Mouse (Mus musculus) ES-E14 (cell line): ENCODE data around the gene Clybl. TPM values are rescaled to one million over a fixed set of nuclear protein-coding genes. Genes with fewer than 3 reads are reported as not detected.

ENCODE experiments used
- DNase-seq: peaks from one replicate; pipeline ENCODE4 v3.0.0-alpha.2; 2013; ENCODE audit warnings: low read depth, low spot score
- H3K27ac ChIP-seq: 2 replicates; pipeline ENCODE4 v1.5.1; 2012; ENCODE audit warnings: low read depth, mild to moderate bottlenecking, low read length, moderate library complexity, mixed read lengths; ENCODE audit not compliant: poor library complexity, insufficient read depth, severe bottlenecking
- H3K36me3 ChIP-seq: 2 replicates; pipeline ENCODE4 v1.6.1; 2012; ENCODE audit warnings: mild to moderate bottlenecking, low read length, moderate library complexity, mixed read lengths; ENCODE audit not compliant: control insufficient read depth, poor library complexity, insufficient read depth, severe bottlenecking
- H3K4me1 ChIP-seq, 2 experiments: fragments of 150-350 bp in 1 of 2; sonication (generic) in 1 of 2; 2 replicates each; pipeline ENCODE4 v1.6.1; 2012; ENCODE audit warnings: low read length in 2 of 2, mild to moderate bottlenecking in 1 of 2, mixed read lengths in 1 of 2; ENCODE audit not compliant: control insufficient read depth in 2 of 2, insufficient read depth in 2 of 2, poor library complexity in 1 of 2
- H3K4me3 ChIP-seq, 2 experiments: fragments of 150-350 bp in 1 of 2; sonication (generic) in 1 of 2; 2 replicates each; pipeline ENCODE4 v1.5.1; 2012; ENCODE audit warnings: low read length in 2 of 2, low read depth in 1 of 2, mild to moderate bottlenecking in 1 of 2, mixed read lengths in 1 of 2; ENCODE audit not compliant: insufficient read depth in 1 of 2, poor library complexity in 1 of 2, severe bottlenecking in 1 of 2
- H3K9ac ChIP-seq: 2 replicates; pipeline ENCODE4 v1.6.1; 2012; ENCODE audit warnings: low read depth, mild to moderate bottlenecking, low read length, mixed read lengths; ENCODE audit not compliant: poor library complexity, insufficient read depth, severe bottlenecking
- H3K9me3 ChIP-seq: fragments of 150-350 bp; sonication (generic); 2 replicates; pipeline ENCODE4 v1.6.1; 2012; ENCODE audit warnings: low read depth, mild to moderate bottlenecking, low read length; ENCODE audit not compliant: control insufficient read depth, insufficient read depth
- CHD2 ChIP-seq: IDR thresholded peaks from 2 replicates; pipeline ENCODE4 v1.6.1; 2014; ENCODE audit warnings: mild to moderate bottlenecking, low read depth, low read length, inconsistent platforms
- HCFC1 ChIP-seq: IDR thresholded peaks from 2 replicates; pipeline ENCODE4 v1.6.1; 2012; ENCODE audit warnings: low read length, inconsistent platforms, borderline replicate concordance; ENCODE audit not compliant: insufficient read depth
- MAFK ChIP-seq: IDR thresholded peaks from 2 replicates; pipeline ENCODE4 v1.6.1; 2014; ENCODE audit warnings: mild to moderate bottlenecking, low read depth, low read length, inconsistent platforms; ENCODE audit not compliant: insufficient read depth
- ZC3H11A ChIP-seq: IDR thresholded peaks from 2 replicates; pipeline ENCODE4 v1.6.1; 2012; ENCODE audit warnings: low read depth, mild to moderate bottlenecking, inconsistent platforms, low read length, borderline replicate concordance
- ZNF384 ChIP-seq: IDR thresholded peaks from 2 replicates; pipeline ENCODE4 v1.6.1; 2012; ENCODE audit warnings: low read depth, low read length, inconsistent platforms
- in situ Hi-C, 2 experiments: fragments of 600-800 bp; cut with MboI; formaldehyde crosslinking; loops; one replicate each; pipeline ENCODE4 v1.15.1; 2025; ENCODE audit warnings: low sequenced_read_pairs in 2 of 2, inconsistent platforms in 1 of 2; ENCODE audit not compliant: unreplicated experiment in 2 of 2
- total RNA-seq: library from RNA; depleted of rRNA; stranded (reverse); fragments of 300-350 nt; gene quantifications from 2 replicates; pipeline ENCODE4 v1.2.3, GENCODE M21; 2012

The Clybl gene
- total RNA-seq, 1 experiment = 2.6 TPM

DNA sequence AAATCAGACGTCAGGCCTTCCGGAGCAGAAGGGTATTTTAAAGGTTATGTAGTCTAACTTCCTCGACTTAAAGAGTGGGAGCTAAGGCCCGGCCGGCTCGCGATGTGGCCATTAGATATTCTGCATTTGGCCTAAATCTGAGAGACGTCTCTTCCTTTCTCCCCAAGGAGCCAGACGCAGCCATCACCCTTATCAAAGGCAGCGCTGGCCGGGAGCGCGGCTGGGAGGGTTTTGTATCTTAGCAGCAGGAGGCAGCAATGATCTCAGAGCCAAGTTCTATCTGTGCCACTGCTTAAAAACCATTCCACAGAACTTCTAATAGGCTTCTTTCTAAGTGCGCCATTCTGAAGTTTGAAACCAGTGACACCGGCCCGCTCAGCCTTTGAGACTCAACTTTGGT lies 2.2 kb upstream of the Clybl start:
- Histone ChIP-seq H3K9ac (no peak overlapping the region), H3K4me1 (peaks cover 6 to 9% of the 10 kb centered on the region in 2 experiments; a peak in 3 of 4 replicates), H3K4me3 (no peak overlapping the region), H3K9me3 (no peaks in the 10 kb centered on the region), H3K36me3 (no peaks in the 10 kb centered on the region), H3K27ac (no peak overlapping the region)
- DNase-seq = no peak
- in situ Hi-C loops = no loop called here
- TF ChIP-seq CHD2 (no peak), ZNF384 (no peak), ZC3H11A (no peak), HCFC1 (no peak), MAFK (no peak)

- peak overlapping the region; percentile 72 for H3K9ac ChIP-seq
- TF ChIP-seq ZC3H11A = no peak
- no peak for TF ChIP-seq MAFK
- TF ChIP-seq HCFC1 = peak; percentile 20; the same call in 1 of the 2 replicates
- no peak for TF ChIP-seq ZNF384
- TF ChIP-seq CHD2 = no peak
- peaks cover 6 to 8% of the 10 kb centered on the region in 2 experiments; a peak in 3 of 4 replicates for H3K4me1 ChIP-seq
- H3K36me3 ChIP-seq = no peaks in the 10 kb centered on the region
- H3K9me3 ChIP-seq = no peaks in the 10 kb centered on the region
- peak overlapping the region; percentile 74 to 98 for H3K4me3 ChIP-seq
- in situ Hi-C loops = no loop called here
- no peak for DNase-seq
- H3K27ac ChIP-seq = no peak overlapping the region
These were observed 282 bp downstream of the Clybl start for GRCm38 (mm10) chr14:122181815-122182157.

- TF ChIP-seq ZNF384 (no peak), ZC3H11A (no peak), MAFK (no peak), CHD2 (no peak), HCFC1 (no peak)
- H3K27ac ChIP-seq = no peak overlapping the region
- H3K4me1 ChIP-seq = peaks cover 6 to 8% of the 10 kb centered on the region in 2 experiments; a peak in 3 of 4 replicates
- no peaks in the 10 kb centered on the region for H3K36me3 ChIP-seq
- in situ Hi-C loops = no loop called here
- no peaks in the 10 kb centered on the region for H3K9me3 ChIP-seq
- H3K4me3 ChIP-seq = peak overlapping the region; percentile 8 to 98
- H3K9ac ChIP-seq = no peak overlapping the region
- no peak for DNase-seq
These were observed 716 bp downstream of the Clybl start for GRCm38 (mm10) chr14:122182220-122182619.

DNA sequence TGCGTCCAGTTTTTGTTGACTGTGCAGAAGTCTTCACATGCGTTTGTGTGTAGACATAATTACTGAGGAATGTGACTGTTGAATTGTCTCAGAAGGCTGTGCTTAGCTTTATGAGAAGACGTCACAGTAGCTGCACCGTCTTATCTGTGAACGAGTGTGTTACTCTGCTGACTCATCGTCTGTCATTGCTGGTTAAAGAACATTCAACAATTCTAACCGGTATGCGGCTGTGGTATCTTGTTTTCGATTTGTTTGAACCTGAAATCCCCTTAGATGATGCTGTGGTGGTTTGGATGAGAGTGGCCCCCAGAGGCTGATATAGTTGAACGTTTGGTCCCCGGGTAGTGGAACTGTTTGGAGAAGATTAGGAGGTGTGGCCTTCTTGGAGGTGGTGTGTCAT lies 2.5 kb downstream of the Clybl start:
- H3K36me3 ChIP-seq = no peaks in the 10 kb centered on the region
- H3K4me1 ChIP-seq = peaks cover 6 to 8% of the 10 kb centered on the region in 2 experiments; a peak in 3 of 4 replicates
- TF ChIP-seq CHD2 (no peak), MAFK (0 out of 2 replicates have a peak, but pooled peaks have one; percentile 28)
- no peak overlapping the region for H3K27ac ChIP-seq
- no peaks in the 10 kb centered on the region for H3K9me3 ChIP-seq
- H3K4me3 ChIP-seq = no peak overlapping the region
- in situ Hi-C loops = no loop called here
- DNase-seq = no peak
- H3K9ac ChIP-seq = no peak overlapping the region

DNA sequence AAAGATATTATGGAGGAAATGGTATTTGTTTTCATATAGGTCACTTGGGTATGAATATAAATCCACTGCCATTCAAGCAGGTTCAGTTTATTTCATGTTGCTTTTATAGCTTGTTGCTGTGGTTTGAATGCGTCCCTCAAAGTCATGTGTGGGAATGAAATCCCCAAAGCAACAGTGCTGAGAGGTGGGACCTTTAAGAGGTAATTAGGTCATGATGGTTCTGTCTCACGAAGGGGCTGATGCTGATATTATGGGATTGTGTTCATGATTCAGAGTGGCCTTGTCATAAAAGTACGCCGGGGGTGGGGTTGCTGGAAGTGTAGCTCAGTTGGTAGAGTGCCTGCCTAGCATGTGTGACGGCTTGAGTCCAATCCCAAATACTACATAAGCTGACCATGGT lies 6.7 kb downstream of the Clybl start:
- TF ChIP-seq HCFC1 (no peak), CHD2 (no peak), ZNF384 (no peak), MAFK (no peak), ZC3H11A (no peak)
- no peaks in the 10 kb centered on the region for H3K36me3 ChIP-seq
- no peak overlapping the region for H3K27ac ChIP-seq
- peaks cover 0 to 2% of the 10 kb centered on the region in 2 experiments; a peak in 1 of 4 replicates for H3K4me1 ChIP-seq
- H3K9ac ChIP-seq = no peak overlapping the region
- DNase-seq = no peak
- no peaks in the 10 kb centered on the region for H3K9me3 ChIP-seq
- in situ Hi-C loops = no loop called here
- H3K4me3 ChIP-seq = no peak overlapping the region
